Mouse (Mus musculus): Measurements from ENCODE around the gene Pds5a. TPM values are rescaled to one million over a fixed set of nuclear protein-coding genes. Genes with fewer than 3 reads are reported as not detected.

The Pds5a gene
- polyA plus RNA-seq, 1 experiment from 2014 or later: 112 TPM

DNA sequence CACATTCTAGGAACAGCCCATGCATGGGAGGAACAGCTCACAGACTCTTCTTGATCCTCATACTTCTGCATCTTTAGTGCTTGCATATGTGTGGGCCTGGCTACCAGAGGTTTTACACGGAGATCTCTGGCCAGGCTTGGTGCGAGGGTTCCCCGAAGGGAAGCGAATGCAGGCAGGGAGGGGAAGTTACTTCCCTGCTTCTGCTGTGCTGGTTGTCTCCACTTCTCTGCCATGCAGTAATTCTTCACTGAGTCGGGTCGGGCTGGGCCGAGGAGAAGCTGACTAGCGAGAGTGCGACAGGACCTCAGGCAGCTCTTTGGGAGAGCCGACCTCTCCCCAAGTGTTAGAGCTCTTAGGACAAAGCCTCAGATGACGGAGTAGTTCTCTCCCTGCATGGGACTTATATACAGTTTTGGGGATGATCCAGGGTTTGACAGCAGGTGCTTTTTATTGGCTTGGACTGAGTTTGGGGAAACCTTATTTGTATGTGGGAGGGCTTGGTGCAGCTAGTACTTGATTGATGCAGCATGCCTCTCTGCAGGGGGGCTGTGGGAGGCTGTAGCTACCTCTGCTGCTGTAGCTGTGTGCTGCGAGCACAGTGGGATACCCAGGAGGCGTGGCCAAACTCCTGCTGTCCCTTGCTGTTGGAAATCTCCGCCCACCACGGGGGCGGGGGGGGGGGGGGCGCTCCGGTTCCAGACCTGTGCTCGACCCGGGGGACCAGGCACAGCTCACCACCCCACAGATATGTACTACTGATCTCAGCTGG lies 136.8 kb downstream of the Pds5a start:
- Histone ChIP-seq H3K9me3 (ENCODE audit: control insufficient read depth, low read length) (no peaks in the 10 kb centered on the region), H3K27me3 (ENCODE audit: control insufficient read depth, insufficient read depth, low read length) (no peaks in the 10 kb centered on the region), H3K4me3 (ENCODE audit: low read length) (no peak overlapping the region), H3K4me1 (ENCODE audit: control insufficient read depth, insufficient read depth, low read length) (no peaks in the 10 kb centered on the region; the same call in 1 of the 2 replicates), H3K9ac (ENCODE audit: low read depth, low read length) (no peak overlapping the region), H3K27ac (ENCODE audit: low read depth, low read length) (no peak overlapping the region), H3K4me2 (replicated peaks; ENCODE audit: low read depth, low read length) (no peak overlapping the region), H3K36me3 (ENCODE audit: control insufficient read depth, insufficient read depth, low read length) (no peaks in the 10 kb centered on the region; the same call in 1 of the 2 replicates)
- ATAC-seq (ENCODE audit: low FRiP score, low TSS enrichment): no peak
- WGBS: 37% methylated on average over 20 of the region's 20 CpGs

- Histone ChIP-seq H3K27me3 (ENCODE audit: control insufficient read depth, insufficient read depth, low read length) (no peaks in the 10 kb centered on the region), H3K4me3 (ENCODE audit: low read length) (no peak overlapping the region), H3K36me3 (ENCODE audit: control insufficient read depth, insufficient read depth, low read length) (no peaks in the 10 kb centered on the region; the same call in 1 of the 2 replicates), H3K27ac (ENCODE audit: low read depth, low read length) (no peak overlapping the region), H3K9ac (ENCODE audit: low read depth, low read length) (no peak overlapping the region), H3K9me3 (ENCODE audit: control insufficient read depth, low read length) (no peaks in the 10 kb centered on the region), H3K4me2 (replicated peaks; ENCODE audit: low read depth, low read length) (no peak overlapping the region), H3K4me1 (ENCODE audit: control insufficient read depth, insufficient read depth, low read length) (no peaks in the 10 kb centered on the region; the same call in 1 of the 2 replicates)
- ATAC-seq (ENCODE audit: low FRiP score, low TSS enrichment): no peak
Observed at GRCm38 (mm10) chr5:65557109-65557508, 141.0 kb downstream of the Pds5a start.

Other genes starting within 250 kb of the Pds5a start
- gene Gm43552, start 205.4 kb downstream of the Pds5a start, polyA plus RNA-seq (2014; fragmentation: Nextera tagmentation; extraction: Ambion mirVana): not detected in 2 replicates
- gene Smim14, start 161.1 kb downstream of the Pds5a start, polyA plus RNA-seq (2014; fragmentation: Nextera tagmentation; extraction: Ambion mirVana): 83.9 and 91.6 TPM in 2 replicates
- gene Ube2k, start 161.0 kb downstream of the Pds5a start, polyA plus RNA-seq (2014; fragmentation: Nextera tagmentation; extraction: Ambion mirVana): 154 and 186 TPM in 2 replicates
- 34.1 and 57.3 TPM in 2 replicates for gene N4bp2, start 65.2 kb upstream of the Pds5a start, polyA plus RNA-seq (2014; fragmentation: Nextera tagmentation; extraction: Ambion mirVana)
- gene Rhoh, start 162.9 kb upstream of the Pds5a start, polyA plus RNA-seq (2014; fragmentation: Nextera tagmentation; extraction: Ambion mirVana): 0.17 and 0.57 TPM in 2 replicates
- 0.53 and 0.71 TPM in 2 replicates for gene Chrna9, start 236.6 kb upstream of the Pds5a start, polyA plus RNA-seq (2014; fragmentation: Nextera tagmentation; extraction: Ambion mirVana)